Mouse (Mus musculus): ENCODE measurements around the gene Vmn2r3.
"Not testable (repeated sequence)": the region's sequence is repeated elsewhere in the genome, so short reads cannot be mapped to it uniquely, and the experiment has no call there.

Vmn2r3 gene

GRCm38 (mm10) chr3:64289609-64290008 lies at the start of gene Vmn2r3:
Vmn2r3 (minus strand) TSS chr3:64289709.
- in situ Hi-C loops (cut with MboI, MseI) = no loop called here

- in situ Hi-C loops (cut with MboI, MseI) = no loop called here
Measured at GRCm38 (mm10) chr3:64332548-64332947, 43.0 kb upstream of the Vmn2r3 start.

- in situ Hi-C loops (cut with MboI, MseI) = loop anchor here in 1 of 2 experiments (25.0 kb wide), 1 partner anchor 1385 kb away; no protein-coding TSS in a partner anchor
Measured at GRCm38 (mm10) chr3:64321824-64322223, 32.3 kb upstream of the Vmn2r3 start.

GRCm38 (mm10) chr3:64306799-64307198 lies 17.3 kb upstream of the Vmn2r3 start:
- in situ Hi-C loops (cut with MboI, MseI) = loop anchor here in 1 of 2 experiments (25.0 kb wide), 1 partner anchor 1369 kb away; no protein-coding TSS in a partner anchor

GRCm38 (mm10) chr3:64265762-64266112 lies 23.8 kb downstream of the Vmn2r3 start:
- in situ Hi-C loops (cut with MboI, MseI) = no loop called here

- in situ Hi-C loops (cut with MboI, MseI) = not testable (repeated sequence)
Measured at GRCm38 (mm10) chr3:64265056-64265761, 24.3 kb downstream of the Vmn2r3 start.

GRCm38 (mm10) chr3:64259582-64259981 lies 29.9 kb downstream of the Vmn2r3 start:
- in situ Hi-C loops (cut with MboI, MseI) = no loop called here

- in situ Hi-C loops (cut with MboI, MseI) = no loop called here
Measured at GRCm38 (mm10) chr3:64251646-64252045, 37.9 kb downstream of the Vmn2r3 start.

- in situ Hi-C loops (cut with MboI, MseI) = not testable (repeated sequence)
Measured at GRCm38 (mm10) chr3:64250461-64250860, 39.0 kb downstream of the Vmn2r3 start.

- in situ Hi-C loops (cut with MboI, MseI) = not testable (repeated sequence)
Measured at GRCm38 (mm10) chr3:64235459-64235858, 54.0 kb downstream of the Vmn2r3 start.

GRCm38 (mm10) chr3:64233655-64234054 lies 55.9 kb downstream of the Vmn2r3 start:
- in situ Hi-C loops (cut with MboI, MseI) = not testable (repeated sequence)

GRCm38 (mm10) chr3:64227243-64227642 lies 62.3 kb downstream of the Vmn2r3 start:
- in situ Hi-C loops (cut with MboI, MseI) = no loop called here
